Mouse (Mus musculus): ENCODE results near the gene Hk2.

The Hk2 gene

DNA sequence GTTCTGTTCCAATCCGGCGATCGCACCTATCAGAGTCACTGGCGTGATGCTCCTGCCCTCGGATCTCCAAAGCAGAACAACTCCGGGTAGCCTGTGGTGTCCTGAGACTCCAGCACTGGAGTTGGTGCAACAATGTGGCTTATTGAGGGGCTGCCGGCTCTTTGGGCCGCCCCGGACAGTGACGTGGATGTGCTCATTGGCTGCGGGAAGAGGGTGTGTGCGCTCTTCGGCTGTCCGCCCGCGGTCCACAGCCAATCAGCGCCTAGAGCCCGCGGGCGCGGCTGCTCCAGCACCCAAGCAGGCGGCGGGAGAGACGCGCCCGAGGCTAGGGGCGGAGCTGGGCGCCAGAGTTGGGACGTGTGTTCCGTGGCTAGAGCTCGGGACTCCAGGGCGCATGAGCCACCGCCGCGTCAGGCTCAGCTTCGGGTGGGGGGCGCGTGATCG, at the start of gene Hk2:
Gene Hk2, minus strand, starts transcription at position 134 of the 444 bp plus-strand sequence.
- peak; percentile 97 for DNase-seq (ENCODE audit: low read depth)

DNA sequence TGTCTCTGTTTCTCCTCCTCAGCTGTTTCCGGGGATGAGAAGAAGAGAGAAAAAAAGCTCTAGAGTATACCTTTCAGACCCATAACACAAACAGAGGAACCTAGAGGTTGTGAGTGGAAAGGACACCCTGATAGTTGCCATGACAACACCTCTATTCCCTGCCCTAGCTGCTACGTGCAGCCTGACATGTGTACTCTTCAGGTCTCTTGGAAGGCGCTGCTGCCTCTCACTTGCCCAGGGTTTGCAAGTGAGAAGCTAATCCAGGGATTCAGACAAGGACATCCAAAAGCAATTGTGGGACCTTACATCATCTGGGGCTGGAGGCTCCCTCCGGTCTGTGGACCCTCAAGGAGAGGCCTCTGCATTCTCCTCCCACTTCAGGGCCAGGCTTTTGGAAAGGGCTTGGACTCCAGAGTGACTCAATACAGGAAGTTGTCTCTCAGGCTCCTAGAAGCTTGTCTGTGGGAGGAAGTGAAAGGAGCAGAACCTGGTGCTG, 47.6 kb upstream of the Hk2 start:
- DNase-seq (ENCODE audit: low read depth): no peak

DNA sequence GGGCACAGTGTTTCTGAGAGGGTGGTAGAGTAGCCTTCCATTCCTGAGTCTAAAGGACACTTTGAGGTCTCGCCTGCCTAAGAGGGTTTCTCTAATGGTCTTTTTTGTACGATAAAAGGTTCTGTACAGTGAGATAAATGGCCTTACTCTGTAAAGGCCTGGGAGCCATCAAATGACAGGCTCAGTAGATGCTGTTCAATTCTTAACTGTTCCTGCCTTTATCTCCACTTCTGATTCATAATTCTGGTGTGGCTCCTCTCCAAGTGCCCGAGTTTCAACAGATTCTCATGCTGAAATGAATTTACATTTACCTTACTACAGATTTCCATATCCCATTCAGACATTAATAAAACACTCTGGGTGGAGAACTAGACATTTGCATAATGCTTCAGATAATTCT, 46.5 kb upstream of the Hk2 start:
- peak; percentile 55 for DNase-seq (ENCODE audit: low read depth)

DNA sequence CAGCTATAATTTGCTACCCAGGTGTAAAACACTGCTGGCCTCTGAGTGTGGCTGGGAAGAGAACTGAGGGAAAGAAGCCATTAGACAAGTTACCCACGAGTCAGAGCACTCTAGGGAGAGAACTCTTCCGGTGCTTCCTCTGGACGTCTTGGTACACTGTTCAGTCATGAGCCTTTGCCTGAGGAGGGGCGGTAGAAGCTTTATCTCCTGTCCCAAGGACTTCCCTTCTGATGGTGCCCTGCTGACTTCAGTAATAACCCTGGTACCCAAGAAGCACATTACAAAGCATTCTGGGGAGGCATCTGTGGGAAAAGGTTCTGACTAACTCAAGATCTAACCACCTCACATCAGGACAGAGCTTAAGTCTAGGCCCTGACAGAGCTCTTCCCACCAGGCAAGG, 40.6 kb upstream of the Hk2 start:
- no peak for DNase-seq (ENCODE audit: low read depth)

DNA sequence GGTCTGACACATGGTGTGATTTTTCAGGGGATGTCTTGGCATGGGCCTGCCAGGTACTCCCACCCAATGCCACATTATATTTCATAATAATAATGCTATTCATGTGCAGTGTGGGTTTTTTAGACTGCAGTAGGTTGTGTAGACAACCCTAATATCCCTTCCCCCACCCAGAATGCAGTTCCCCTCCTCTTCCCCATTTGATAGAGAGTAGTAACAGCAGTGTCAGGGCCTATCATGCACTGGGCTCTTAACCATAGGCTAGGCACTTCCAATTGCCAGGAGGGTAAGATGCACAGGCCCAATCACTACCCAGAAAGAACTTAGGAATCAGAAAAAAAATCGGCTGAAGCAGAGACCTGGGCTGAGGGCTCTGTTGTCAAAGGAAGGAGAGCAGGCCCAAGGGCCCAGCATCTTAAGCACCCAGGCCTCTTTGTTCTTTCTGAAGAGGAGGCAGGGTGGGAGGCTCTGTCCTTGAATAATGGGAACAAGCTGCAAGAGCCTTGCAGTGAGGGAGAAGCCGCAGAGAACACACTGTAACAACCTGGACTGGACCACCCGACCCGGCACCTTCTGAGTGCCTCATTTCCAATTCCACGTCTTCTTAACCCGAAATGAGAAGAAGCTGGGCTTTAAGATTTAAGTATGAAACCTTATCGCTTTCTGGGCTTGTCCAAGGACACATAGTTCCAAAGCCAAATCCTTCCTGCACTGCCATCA, 33.9 kb upstream of the Hk2 start:
- DNase-seq (ENCODE audit: low read depth): no peak

DNA sequence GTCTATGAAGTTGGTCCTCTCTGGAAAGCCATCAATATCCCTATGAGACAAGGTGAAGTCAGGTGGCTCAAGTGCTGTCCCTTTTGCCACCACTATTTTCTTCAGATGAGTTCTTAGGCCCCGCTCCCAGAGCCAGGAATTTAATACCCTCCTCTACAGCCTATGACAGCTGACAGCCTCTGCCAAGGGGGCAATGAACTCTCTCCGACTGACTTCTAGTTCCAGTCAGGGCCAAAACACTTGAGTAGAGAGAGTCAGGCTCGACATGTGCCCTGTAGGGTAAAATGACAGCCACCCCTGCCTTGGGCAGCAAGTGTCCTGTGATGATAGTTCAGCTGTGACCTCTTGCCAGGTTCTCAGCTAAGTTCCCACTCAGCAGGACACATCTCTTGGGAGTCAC, 32.7 kb upstream of the Hk2 start:
- no peak for DNase-seq (ENCODE audit: low read depth)

DNA sequence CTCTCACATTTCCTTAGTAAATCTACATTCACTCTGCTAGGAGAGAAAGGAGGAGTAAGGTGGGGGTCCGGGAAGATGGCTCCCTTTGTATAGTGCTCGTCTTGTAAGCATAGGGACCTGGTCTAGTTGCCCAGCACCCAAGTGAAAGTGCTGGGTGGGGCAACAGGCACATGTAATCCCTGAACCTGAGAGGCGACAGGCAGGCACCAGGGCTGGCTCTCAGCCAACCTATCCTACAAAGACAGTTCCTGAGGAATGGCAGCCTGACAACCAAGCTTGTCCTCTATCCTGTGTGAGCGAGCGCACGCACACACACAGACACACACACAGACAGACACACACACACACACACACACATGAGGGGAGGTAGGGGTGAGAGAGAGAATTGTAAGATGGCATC, 32.2 kb upstream of the Hk2 start:
- no peak for DNase-seq (ENCODE audit: low read depth)

DNA sequence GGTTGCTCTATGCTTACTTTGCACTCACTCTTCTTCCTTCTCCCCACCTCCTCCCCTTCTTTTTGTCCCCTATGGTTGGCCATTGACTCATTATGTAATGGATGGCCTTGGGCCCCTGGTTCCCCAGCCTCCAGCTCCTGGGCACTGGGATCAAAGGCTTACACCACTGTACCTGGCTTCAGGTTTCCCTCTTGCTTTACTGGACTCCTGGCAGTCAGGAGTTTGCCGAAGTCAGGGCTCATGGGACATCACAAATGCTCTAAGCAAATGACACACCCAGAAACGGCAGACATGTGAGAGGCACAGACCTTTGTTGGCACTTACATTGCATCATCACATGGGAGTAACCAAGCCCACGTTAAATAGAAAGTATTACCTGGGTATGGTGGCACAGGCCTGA, 31.6 kb upstream of the Hk2 start:
- DNase-seq (ENCODE audit: low read depth): no peak

DNA sequence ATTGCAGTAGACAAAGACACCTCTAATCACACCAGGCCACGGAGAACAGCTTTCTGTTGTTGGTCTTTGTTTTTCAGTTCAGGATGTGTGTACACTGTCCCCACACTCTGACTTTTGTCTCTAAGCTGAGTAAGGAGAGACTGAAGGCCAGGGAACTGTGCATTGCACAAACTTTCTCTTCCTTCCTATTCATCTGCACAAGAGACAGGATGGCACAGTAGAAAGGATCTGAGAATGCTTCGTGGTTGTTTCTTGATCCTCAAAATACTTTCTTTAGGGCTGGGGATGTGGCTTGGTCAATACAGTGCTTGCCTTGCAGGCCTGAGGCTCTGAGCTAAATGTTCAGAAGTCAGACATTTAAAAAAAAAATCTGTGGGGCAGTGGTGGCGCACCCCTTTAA, 30.7 kb upstream of the Hk2 start:
- DNase-seq (ENCODE audit: low read depth): no peak

DNA sequence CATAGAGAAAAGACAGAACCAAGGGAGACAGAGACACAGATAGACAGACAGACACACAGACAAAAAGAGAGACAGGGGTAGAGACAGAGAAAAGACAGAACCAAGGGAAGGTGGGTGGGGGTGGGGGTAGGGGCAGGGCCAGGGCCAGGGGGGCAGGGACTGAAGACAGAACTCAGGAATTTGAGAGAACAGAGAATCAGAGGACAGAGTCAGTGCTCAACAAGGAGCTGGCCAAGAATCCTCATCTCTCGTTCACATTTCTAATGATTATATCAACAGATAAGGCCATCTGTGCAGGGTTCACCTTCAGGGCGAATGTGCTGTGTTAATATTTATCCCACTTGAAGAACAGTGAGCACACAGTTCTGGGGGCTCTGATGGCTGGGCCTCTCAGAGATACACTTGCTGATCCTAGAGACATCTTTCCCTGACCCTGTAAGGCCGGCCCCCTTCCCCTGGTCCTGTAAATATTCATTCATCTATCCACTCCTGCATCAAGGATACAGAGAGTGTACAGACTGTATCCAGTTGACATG, 24.0 kb upstream of the Hk2 start:
- DNase-seq (ENCODE audit: low read depth): no peak

DNA sequence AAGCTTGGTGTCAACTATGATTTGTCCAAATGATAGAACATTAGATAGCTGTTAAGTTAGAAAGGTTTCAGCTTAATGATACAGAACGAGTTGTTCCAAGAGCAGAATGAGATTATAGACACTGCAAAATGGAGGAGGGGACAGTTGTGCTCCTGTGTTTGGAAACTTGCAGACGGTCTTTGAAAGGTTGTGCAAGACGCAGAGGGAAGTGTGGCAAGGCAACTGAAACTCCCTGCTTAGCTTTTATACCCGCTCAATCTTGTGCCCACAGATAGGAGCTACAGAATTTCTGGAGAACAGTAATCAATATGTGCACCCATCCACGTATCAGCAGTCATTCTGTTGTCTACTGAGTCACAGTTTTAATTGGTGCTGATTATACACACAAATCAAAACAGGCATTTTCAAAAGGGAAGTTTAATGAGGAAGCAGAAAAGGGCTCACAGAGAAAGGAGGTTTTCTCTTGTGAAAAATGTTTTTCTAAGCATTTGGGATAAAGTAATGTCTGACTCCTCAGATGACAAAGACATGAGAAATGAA, 23.1 kb upstream of the Hk2 start:
- DNase-seq (ENCODE audit: low read depth): no peak

DNA sequence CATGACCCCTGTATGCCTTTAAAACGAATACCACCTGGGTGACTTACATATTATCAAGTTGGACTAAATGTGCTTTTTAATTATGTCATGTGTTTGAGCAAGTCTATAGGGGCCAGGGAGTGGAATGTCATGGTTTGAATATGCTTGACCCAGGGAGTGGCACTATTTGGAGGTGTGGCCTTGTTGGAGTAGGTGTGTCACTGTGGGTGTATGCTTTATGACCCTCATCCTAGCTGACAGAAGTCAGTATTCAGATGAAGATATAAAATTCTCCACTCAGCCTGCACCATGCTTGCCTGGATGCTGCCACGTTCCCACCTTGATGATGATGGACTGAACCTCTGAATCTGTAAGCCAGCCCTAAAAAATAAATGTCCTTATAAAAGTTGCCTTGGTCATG, 16.6 kb upstream of the Hk2 start:
- no peak for DNase-seq (ENCODE audit: low read depth)

DNA sequence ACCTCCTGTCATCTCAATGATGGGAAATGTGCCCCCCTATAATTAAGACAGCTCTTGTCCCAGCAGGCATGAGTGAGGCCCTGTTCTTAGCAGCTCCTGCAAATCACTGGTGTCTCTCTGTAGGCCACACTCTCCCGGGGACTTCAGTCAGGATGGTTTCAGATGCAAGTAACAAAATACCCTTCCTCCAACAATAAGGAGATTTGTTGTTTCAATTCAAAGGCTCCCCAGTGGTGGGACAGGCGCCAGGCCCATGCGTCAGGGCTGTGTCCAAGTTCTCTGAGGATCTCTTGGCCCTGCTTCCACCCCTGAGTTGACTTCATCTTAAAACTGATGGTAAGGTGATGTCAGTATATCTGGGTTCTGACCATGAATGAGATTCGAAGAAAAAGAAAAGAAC, 9.7 kb upstream of the Hk2 start:
- DNase-seq (ENCODE audit: low read depth): no peak

DNA sequence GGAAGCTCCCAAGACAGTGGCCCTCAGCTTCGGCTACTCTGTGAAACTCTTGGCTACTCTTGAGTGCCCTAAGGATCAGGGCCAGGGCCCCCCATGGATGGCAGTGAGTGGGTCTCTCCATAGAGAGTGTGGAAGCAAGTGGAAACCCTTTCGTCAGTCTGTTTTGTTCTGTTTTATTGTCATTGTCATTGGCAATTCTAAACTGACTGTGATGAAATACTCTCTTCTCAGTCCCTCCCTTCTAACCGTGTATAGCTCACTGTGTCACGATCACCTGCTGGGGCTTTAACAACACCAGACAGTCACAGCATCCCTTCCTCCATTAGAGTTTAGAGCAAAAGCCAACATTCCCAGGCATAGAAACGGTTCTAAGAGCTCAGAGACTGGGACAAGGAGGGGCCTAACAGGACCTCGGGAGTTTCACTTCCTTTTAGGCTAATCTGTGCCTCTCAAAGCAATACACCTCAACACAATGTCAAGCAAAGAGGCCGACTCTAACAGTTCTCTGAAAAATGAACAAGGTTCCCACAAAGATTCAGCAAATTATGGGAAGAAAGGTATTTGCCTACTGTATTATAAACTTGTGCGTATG, 6.6 kb upstream of the Hk2 start:
- DNase-seq (ENCODE audit: low read depth): no peak

DNA sequence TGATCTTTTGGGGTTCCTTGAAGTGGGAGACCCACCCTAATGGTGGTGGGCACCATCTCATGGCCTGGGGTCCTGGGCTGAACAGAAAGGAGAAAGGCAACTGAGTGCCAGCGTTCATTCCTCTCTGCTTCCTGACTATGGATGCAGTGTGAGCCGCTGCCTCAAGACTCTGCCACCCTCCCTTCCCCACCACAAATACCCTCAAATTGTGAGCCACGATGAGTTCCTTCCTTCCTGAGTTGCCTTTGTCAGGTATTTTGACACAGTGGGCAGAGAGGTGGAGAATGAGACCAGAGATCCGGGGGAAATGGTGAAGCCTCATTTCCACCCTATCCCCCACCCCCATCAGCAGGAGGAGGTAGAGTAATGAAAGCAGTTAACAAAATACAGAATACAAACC, 6.1 kb upstream of the Hk2 start:
- DNase-seq (ENCODE audit: low read depth): no peak

DNA sequence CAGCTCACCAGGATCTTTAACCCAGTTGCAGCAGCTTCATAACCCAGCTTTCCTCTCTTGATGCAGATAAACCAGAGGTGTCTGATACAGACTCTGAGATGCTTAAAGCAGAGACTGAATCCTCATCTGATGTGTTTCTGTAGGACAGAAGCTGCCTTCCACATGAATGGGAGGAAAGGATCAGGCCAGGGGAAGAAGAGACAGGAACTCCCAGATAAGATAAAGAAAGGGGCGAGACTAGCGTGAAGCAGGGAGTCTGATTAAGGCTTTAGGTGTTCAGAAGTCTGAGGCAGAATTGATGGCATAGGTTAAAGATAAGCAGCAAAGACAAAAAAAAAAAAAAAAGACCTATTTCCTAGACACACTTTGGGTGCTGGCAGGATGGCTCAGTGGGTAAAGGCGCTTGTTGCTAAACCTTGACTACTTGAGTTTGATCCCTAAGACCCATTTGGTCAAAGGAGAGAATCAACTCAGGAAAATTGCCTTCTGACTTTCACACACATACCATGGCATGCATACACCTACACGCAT, 2.9 kb upstream of the Hk2 start:
- no peak for DNase-seq (ENCODE audit: low read depth)

DNA sequence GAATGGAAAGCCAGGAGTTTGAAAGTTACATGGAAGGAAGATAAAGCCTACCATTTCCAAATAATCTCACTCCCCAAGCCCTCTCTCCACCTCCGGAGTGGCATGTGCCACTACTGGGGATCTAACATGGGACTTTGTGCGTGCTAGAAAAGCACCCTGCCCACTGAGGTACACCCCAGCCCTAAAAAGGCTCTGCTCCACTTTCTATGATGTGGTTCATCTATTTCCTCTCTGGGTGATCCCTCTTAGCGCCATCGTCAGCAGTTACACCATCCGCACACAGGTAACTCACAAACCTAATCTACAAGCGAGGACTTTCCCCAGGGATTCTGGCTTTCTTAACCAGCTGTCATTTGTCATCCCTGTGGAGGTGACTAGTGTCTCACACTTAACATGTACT, 1.1 kb upstream of the Hk2 start:
- DNase-seq (ENCODE audit: low read depth): no peak

DNA sequence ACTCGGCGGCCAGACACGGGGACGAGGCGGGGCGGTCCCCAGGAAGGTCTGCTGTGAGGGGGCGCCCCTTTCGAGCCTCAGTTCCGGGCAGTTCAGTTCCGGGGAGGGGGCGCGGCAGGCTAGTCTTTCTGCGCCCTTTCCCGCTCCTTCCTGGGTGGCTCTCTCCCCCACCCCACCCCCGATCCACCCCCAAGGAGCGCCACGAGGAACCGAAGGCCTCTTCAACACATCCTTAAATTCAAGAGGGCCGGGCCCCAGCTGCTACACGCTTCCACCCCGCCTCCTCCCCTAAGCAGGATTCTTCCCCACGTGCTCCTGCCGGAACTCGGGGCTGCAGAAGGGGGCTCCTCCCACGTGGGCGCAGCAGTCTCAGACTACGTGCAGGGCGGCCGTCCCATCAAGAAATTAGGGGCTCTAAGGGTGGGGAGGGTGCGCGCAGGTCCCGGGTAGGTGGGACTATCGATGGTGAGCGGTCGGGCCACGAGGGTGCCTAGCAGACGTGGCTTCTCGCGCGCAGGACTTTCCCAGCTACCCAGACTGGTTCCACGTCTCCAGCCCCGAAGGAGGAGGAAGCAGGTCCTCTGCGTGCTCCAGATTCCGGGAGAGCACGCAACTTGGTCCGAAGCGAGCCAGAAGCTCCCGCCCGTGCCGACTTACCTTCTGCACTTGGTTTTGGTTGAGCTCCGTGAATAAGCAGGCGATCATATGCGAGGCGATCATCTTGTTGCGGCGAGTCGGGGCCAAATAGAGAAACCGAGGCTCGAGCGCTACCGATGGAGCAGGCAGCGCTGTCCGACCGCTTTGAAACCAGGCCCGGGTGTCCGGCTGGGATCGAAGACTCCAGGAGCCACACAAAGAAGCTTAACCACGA, 758 bp downstream of the Hk2 start:
- DNase-seq (ENCODE audit: low read depth): peak; percentile 79

DNA sequence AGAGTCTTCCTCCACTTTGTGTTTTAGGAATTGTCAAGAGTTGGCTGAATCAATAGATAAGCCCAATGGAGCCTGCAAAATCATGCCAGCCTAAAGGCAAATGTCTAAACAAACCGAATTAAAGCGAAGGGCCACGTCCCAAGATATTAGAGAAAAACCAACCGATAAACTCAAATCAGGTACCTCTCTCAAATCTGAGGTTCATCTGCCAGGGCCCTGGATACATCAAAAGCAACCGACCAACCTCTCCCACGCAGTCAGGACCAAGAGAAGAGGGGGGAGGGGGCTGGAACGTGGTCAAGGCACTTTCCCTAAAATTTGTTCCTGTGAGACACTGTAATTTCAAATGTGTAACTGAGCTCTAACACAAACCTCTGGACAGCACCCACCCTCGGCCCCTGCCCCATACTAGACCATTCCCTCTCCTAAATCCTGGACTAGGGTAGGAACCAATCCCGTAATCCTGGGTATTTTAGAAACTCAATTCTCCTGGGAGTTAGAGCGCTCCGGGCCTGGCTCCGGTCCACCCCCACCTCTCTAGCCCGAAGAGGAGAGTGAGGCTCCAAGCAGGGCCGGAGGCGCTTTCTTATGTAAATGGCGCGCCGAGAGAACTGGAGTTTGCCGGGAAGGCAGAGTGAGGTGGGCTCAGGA, 1.7 kb downstream of the Hk2 start:
- peak; percentile 72 for DNase-seq (ENCODE audit: low read depth)

DNA sequence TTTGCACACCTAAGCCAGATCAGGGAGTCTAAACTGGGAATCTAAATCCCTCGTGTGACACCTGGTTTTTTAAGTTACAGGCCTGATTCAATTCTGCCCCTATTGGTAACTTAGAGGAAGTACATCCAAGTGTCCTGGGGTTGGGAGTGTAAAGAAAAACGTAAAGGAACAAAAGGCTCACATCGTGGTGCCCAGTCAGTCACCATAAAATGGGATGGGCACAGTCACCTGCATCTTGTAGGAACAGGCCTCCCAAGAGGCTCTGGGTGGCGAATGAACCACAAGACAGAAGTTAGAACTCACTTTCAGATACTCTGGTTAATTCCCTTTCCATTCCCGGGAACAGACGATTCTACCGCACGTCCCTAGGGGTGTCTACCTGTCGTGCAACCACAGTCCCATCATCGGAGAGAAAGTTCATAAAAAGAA, 2.3 kb downstream of the Hk2 start:
- DNase-seq (ENCODE audit: low read depth): peak; percentile 68

DNA sequence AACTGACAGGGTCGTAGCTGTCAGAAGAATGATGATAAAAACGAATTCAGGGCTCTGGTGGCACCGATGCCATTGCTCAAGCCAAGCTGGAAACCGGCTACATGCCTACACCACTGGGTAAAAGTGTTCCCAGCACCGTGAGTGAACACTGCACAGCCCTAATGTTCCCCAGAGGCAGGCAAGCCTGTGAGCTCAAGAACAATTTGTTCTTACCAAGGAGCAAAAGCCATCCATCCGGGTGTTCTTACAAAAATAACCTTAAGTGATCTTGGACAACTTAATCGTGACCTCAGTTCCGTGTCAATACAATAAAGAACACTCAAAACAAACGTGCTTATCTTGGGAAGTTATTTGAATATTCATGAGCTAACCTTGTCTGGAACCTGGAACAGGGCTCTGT, 3.2 kb downstream of the Hk2 start:
- no peak for DNase-seq (ENCODE audit: low read depth)

DNA sequence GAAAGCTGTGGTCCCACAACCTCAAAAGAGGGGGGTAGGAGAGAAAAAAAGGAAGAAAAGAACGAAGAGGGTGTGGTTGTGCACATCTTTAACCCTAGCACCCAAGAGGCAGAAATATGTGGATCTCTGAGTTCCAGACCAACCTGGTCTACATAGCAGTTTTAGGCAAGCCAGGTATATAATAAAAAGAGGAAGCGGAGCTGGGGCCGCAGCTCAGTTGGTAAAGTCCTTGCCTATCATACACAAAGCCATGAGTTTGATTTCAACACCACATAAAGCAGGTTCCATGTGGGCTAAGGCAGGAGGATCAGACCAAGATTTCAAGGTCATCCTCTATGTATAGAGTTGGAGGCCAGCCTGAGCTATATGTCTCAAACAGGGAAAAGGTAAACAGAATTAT, 4.0 kb downstream of the Hk2 start:
- no peak for DNase-seq (ENCODE audit: low read depth)
